Comparison of ENCODE assay signal across 27 mouse cellular contexts in genomic region chr5:21692230-21692629, GRCm38 (mm10). TPM values are rescaled to one million over a fixed set of nuclear protein-coding genes. Genes with fewer than 3 reads are reported as not detected.
DNase-seq lines count a peak whose midpoint lies in the region; ATAC-seq and TF ChIP-seq lines count a peak whose summit lies in the region.
"Had no signal": no experiment of that assay in that cellular context is flagged by ENCODE, and none has a peak within 500 bp of the region (broad histone marks: within the 10 kb centered on the region; RNA-seq: fewer than 3 reads in every experiment).

No protein-coding gene starts in this region.

- H3K79me2 ChIP-seq in MEL (ENCODE audit: control insufficient read depth, insufficient read depth, low read length, poor library complexity) = no peaks in the 10 kb centered on the region

- H3K4me3 ChIP-seq in MEL (ENCODE audit: control insufficient read depth in 1 of 2, insufficient read depth in 1 of 2, low read depth in 2 of 2, low read length in 2 of 2) = no peak overlapping the region
- H3K4me3 ChIP-seq: embryonic facial prominence, embryonic 12.5 days; embryonic facial prominence, embryonic 15.5 days; heart, embryonic 13.5 days had no signal

- peaks cover 9 to 10% of the 10 kb centered on the region in 2 experiments for H3K4me1 ChIP-seq in MEL (ENCODE audit: control insufficient read depth in 1 of 2, insufficient read depth in 2 of 2, low read length in 2 of 2)
- H3K4me1 ChIP-seq: embryonic facial prominence, embryonic 12.5 days; embryonic facial prominence, embryonic 15.5 days had no signal

- TF ChIP-seq CTCF in MEL (IDR thresholded peaks at IDR 0.05 in 2 of 3, conservative IDR thresholded peaks at IDR 0.05 in 1 of 3; ENCODE audit: control insufficient read depth in 1 of 3, insufficient read depth in 1 of 3, low read depth in 2 of 3, low read length in 3 of 3, poor library complexity in 1 of 3, severe bottlenecking in 1 of 3) = no peak

- TF ChIP-seq POLR2A in MEL (IDR thresholded peaks at IDR 0.05; ENCODE audit: control insufficient read depth in 1 of 2, insufficient read depth in 1 of 2, low read depth in 1 of 2, low read length in 2 of 2, poor library complexity in 1 of 2) = no peak

- H3K27me3 ChIP-seq in MEL (ENCODE audit: control insufficient read depth in 1 of 2, insufficient read depth in 2 of 2, low read length in 2 of 2) = no peaks in the 10 kb centered on the region
- H3K27me3 ChIP-seq: embryonic facial prominence, embryonic 12.5 days; embryonic facial prominence, embryonic 15.5 days; heart, embryonic 13.5 days; Patski had no signal

- no peak for TF ChIP-seq RAD21 in MEL (IDR thresholded peaks at IDR 0.05; ENCODE audit: low read depth, low read length)

- no peaks in the 10 kb centered on the region for H3K9me3 ChIP-seq in MEL (replicated peaks; ENCODE audit: insufficient read depth, low read length)
- H3K9me3 ChIP-seq: embryonic facial prominence, embryonic 12.5 days; embryonic facial prominence, embryonic 15.5 days; heart, embryonic 13.5 days had no signal

- peak; percentile 17; the same call in 1 of the 2 replicates for ATAC-seq in granulocyte monocyte progenitor cell, adult 5-6 weeks (replicated peaks; ENCODE audit: poor library complexity, severe bottlenecking)
- ATAC-seq: forebrain, embryonic 14.5 days; hindbrain, postnatal 0 days; inflammation-experienced regulatory T-cells, adult 6 months; intestine, embryonic 16.5 days; Patski had no signal

- intact Hi-C loops in left cerebral cortex, postnatal 10 days (cut with DNase I) = no loop called here

- TF ChIP-seq EP300 in MEL (IDR thresholded peaks at IDR 0.05; ENCODE audit: low read depth in 1 of 2, low read length in 2 of 2) = no peak

- H3K27ac ChIP-seq in MEL (ENCODE audit: control insufficient read depth, low read depth, low read length) = no peak overlapping the region
- H3K27ac ChIP-seq: embryonic facial prominence, embryonic 12.5 days; embryonic facial prominence, embryonic 15.5 days; heart, embryonic 13.5 days; hindbrain, embryonic 14.5 days; hindbrain, postnatal 0 days had no signal

- DNase-seq in 416B (ENCODE audit: low read depth) (peak; percentile 28), MEL (ENCODE audit: low read depth, low spot score) (no peak)
- DNase-seq in retina, postnatal 1 day = no peak
- DNase-seq in left cerebral cortex, postnatal 10 days (ENCODE audit: extremely low spot score in 1 of 2, low spot score in 2 of 2) = no peak
- no peak for DNase-seq in cerebellum, adult 18-20 months
- DNase-seq: adrenal gland, postnatal 10 days; adrenal gland, postnatal 36 days; cerebellum, adult 2 months; cerebellum, adult 9-11 months; cerebellum, postnatal 25 days; gastrocnemius, postnatal 10 days; gastrocnemius, postnatal 36 days; heart, adult 18-20 months; heart, postnatal 14 days; heart, postnatal 4 days had no signal

- H3K9ac ChIP-seq in MEL (ENCODE audit: control insufficient read depth, low read depth, low read length, poor library complexity, severe bottlenecking) = no peak overlapping the region
- H3K9ac ChIP-seq: embryonic facial prominence, embryonic 12.5 days; embryonic facial prominence, embryonic 15.5 days; heart, embryonic 13.5 days; hindbrain, embryonic 14.5 days had no signal

- H3K36me3 ChIP-seq in MEL (ENCODE audit: control insufficient read depth in 1 of 2, insufficient read depth in 2 of 2, low read length in 2 of 2) = peaks cover 0 to 19% of the 10 kb centered on the region in 2 experiments; a peak in 2 of 4 replicates
- H3K36me3 ChIP-seq: embryonic facial prominence, embryonic 12.5 days; embryonic facial prominence, embryonic 15.5 days; heart, embryonic 13.5 days had no signal

TF ChIP-seq in MEL, 35 proteins besides CTCF, POLR2A, EP300 and RAD21:
- no peak for TF ChIP-seq SIN3A (IDR thresholded peaks at IDR 0.05; ENCODE audit: low read length)
- peak; percentile 59; the same call in 1 of the 2 replicates for TF ChIP-seq USF1 (IDR thresholded peaks at IDR 0.05; ENCODE audit: low read depth, low read length)

RNA-seq across cellular contexts. Expression of gene Napepld, which starts 9.0 kb away (rescaled TPM):
- total RNA-seq in MEL (2012; rRNA removed) = 1.5 and 1.9 TPM in 2 replicates
- polyA plus RNA-seq in MEL (2012; ENCODE audit: insufficient read depth in 1 of 2, insufficient read length in 2 of 2, low read depth in 1 of 2, low replicate concordance in 2 of 2, missing spikeins in 1 of 2) = 1 to 10 TPM in 1 of 2 experiments, not detected in 1; 3.0 TPM
- total RNA-seq in granulocyte monocyte progenitor cell, adult 5-6 weeks (2014; fragmentation: Nextera tagmentation) = 5.7 and 7.2 TPM in 2 replicates
- 2.8 and 4.1 TPM in 2 replicates for total RNA-seq in granulocyte monocyte progenitor cell, adult 5-6 weeks (2017)
- total RNA-seq in left cerebral cortex, postnatal 10 days (2021) = 1 to 10 TPM; 5.0 to 5.2 TPM

RNA-seq across cellular contexts. Expression of gene Pmpcb, which starts 44.7 kb away (rescaled TPM):
- total RNA-seq in MEL (2012; rRNA removed) = 162 and 169 TPM in 2 replicates
- polyA plus RNA-seq in MEL (2012; ENCODE audit: insufficient read depth in 1 of 2, insufficient read length in 2 of 2, low read depth in 1 of 2, low replicate concordance in 2 of 2, missing spikeins in 1 of 2) = 100 to 1,000 TPM; 172 to 265 TPM
- 45.9 and 67.3 TPM in 2 replicates for total RNA-seq in granulocyte monocyte progenitor cell, adult 5-6 weeks (2014; fragmentation: Nextera tagmentation)
- total RNA-seq in granulocyte monocyte progenitor cell, adult 5-6 weeks (2017) = 97.9 and 124 TPM in 2 replicates
- total RNA-seq in left cerebral cortex, postnatal 10 days (2021) = 10 to 100 TPM; 55.0 to 72.7 TPM

RNA-seq across cellular contexts. Expression of gene Armc10, which starts 46.6 kb away (rescaled TPM):
- 57.5 and 60.4 TPM in 2 replicates for total RNA-seq in MEL (2012; rRNA removed)
- 100 to 1,000 TPM in 1 of 2 experiments, 10 to 100 TPM in 1; 52.2 to 152 TPM for polyA plus RNA-seq in MEL (2012; ENCODE audit: insufficient read depth in 1 of 2, insufficient read length in 2 of 2, low read depth in 1 of 2, low replicate concordance in 2 of 2, missing spikeins in 1 of 2)
- 34.9 and 40.4 TPM in 2 replicates for total RNA-seq in granulocyte monocyte progenitor cell, adult 5-6 weeks (2014; fragmentation: Nextera tagmentation)
- 49.4 and 51.5 TPM in 2 replicates for total RNA-seq in granulocyte monocyte progenitor cell, adult 5-6 weeks (2017)
- total RNA-seq in left cerebral cortex, postnatal 10 days (2021) = 10 to 100 TPM; 28.4 to 29.1 TPM

RNA-seq across cellular contexts. Expression of gene Fbxl13, which starts 46.8 kb away (rescaled TPM):
- total RNA-seq in MEL (2012; rRNA removed) = 0.13 and 0.23 TPM in 2 replicates
- polyA plus RNA-seq in MEL (2012; ENCODE audit: insufficient read depth in 1 of 2, insufficient read length in 2 of 2, low read depth in 1 of 2, low replicate concordance in 2 of 2, missing spikeins in 1 of 2) = under 1 TPM in 1 of 2 experiments, not detected in 1; 0.13 TPM
- not detected in 2 replicates for total RNA-seq in granulocyte monocyte progenitor cell, adult 5-6 weeks (2014; fragmentation: Nextera tagmentation)
- total RNA-seq in granulocyte monocyte progenitor cell, adult 5-6 weeks (2017) = 0.43 TPM in 1 of 2 replicates, not detected in the other
- under 1 TPM; 0.24 to 0.36 TPM for total RNA-seq in left cerebral cortex, postnatal 10 days (2021)
- total RNA-seq: adrenal gland, postnatal 36 days; ES-E14; gastrocnemius, adult 18-20 months; heart, adult 18-20 months had no signal
